Mouse (Mus musculus): ENCODE data around the gene Rnf141. TPM values are rescaled to one million over a fixed set of nuclear protein-coding genes. Genes with fewer than 3 reads are reported as not detected.

The Rnf141 gene
- total RNA-seq, 2 experiments from 2014 or later: 43.8 to 46.3 TPM

- DNase-seq: no peak
Measured at GRCm38 (mm10) chr7:110833024-110833423, 11.2 kb downstream of the Rnf141 start.

GRCm38 (mm10) chr7:110823995-110824953 is 20.0 kb downstream of the Rnf141 start:
- no peak for DNase-seq

GRCm38 (mm10) chr7:110823593-110823992 is 20.7 kb downstream of the Rnf141 start:
- DNase-seq: no peak

GRCm38 (mm10) chr7:110823076-110823475 is 21.2 kb downstream of the Rnf141 start:
- DNase-seq: no peak

- DNase-seq: no peak
Measured at GRCm38 (mm10) chr7:110822055-110822454, 22.2 kb downstream of the Rnf141 start.

GRCm38 (mm10) chr7:110821653-110822052 is 22.6 kb downstream of the Rnf141 start:
- peak; percentile 72 to 77 for DNase-seq

- DNase-seq: peak in 1 of 2 experiments; percentile 45
Measured at GRCm38 (mm10) chr7:110821068-110821467, 23.2 kb downstream of the Rnf141 start.

GRCm38 (mm10) chr7:110818787-110819350 is 25.4 kb downstream of the Rnf141 start:
- no peak for DNase-seq

- peak; percentile 61 to 78 for DNase-seq
Measured at GRCm38 (mm10) chr7:110818206-110818605, 26.1 kb downstream of the Rnf141 start.

GRCm38 (mm10) chr7:110816037-110816436 is 28.2 kb downstream of the Rnf141 start:
- DNase-seq: peak; percentile 53 to 75

GRCm38 (mm10) chr7:110813983-110814382 is 30.3 kb downstream of the Rnf141 start:
- no peak for DNase-seq

- DNase-seq: no peak
Measured at GRCm38 (mm10) chr7:110811529-110811928, 32.7 kb downstream of the Rnf141 start.

- no peak for DNase-seq
Measured at GRCm38 (mm10) chr7:110810995-110811394, 33.3 kb downstream of the Rnf141 start.

GRCm38 (mm10) chr7:110809585-110810557 is 34.4 kb downstream of the Rnf141 start:
- DNase-seq: no peak

- peak; percentile 38 to 51 for DNase-seq
Measured at GRCm38 (mm10) chr7:110808962-110809361, 35.3 kb downstream of the Rnf141 start.

GRCm38 (mm10) chr7:110807460-110808030 is 36.7 kb downstream of the Rnf141 start:
- DNase-seq: no peak

- peak; percentile 55 to 71 for DNase-seq
Measured at GRCm38 (mm10) chr7:110804266-110804665, 40.0 kb downstream of the Rnf141 start.

GRCm38 (mm10) chr7:110803131-110803530 is 41.1 kb downstream of the Rnf141 start:
- no peak for DNase-seq

- peak; percentile 83 to 91 for DNase-seq
Measured at GRCm38 (mm10) chr7:110801028-110801427, 43.2 kb downstream of the Rnf141 start.

- no peak for DNase-seq
Measured at GRCm38 (mm10) chr7:110797722-110798409, 46.4 kb downstream of the Rnf141 start.

All from heart, adult 18-20 months (tissue).